Mouse (Mus musculus) cortical plate, adult 2 months (tissue): ENCODE results near the gene Cdk18.

Experiments
- CTCF ChIP-seq: fragments of 200-500 bp; IDR thresholded peaks from 2 replicates; pipeline ENCODE4 v1.5.1; 2011; ENCODE audit warnings: mild to moderate bottlenecking, control low read depth, low read length; ENCODE audit not compliant: insufficient read depth; ENCODE audit errors: extremely low read depth
- POLR2A ChIP-seq: fragments of 200-500 bp; IDR thresholded peaks from 2 replicates; pipeline ENCODE4 v1.6.1; 2011; ENCODE audit warnings: mild to moderate bottlenecking, low read length, control low read depth; ENCODE audit not compliant: insufficient read depth; ENCODE audit errors: extremely low read depth

DNA sequence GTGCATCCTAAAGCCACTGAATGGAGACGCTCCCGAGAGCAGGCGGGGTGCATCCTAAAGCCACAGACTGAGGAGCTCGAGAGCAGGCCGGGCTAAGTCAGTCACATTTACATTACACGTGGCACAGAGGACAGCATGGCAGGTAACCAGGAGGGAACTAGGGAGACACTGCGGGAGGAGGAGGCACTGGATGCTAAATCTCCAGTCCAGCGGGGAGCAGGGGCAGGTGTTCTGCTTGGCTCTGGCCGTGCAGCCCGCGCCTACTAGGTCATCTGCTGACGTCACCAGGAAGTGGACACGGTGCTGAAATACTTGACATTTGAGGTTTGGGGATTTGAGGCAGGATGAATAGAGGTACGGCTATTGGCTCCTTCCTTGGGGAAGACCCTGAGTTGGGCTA, 35.1 kb downstream of the Cdk18 start:
- TF ChIP-seq CTCF (no peak), POLR2A (no peak)
